Mouse (Mus musculus) thymus, adult 2 months (tissue): ENCODE data around the gene Alpl.

Experiments used
- CTCF ChIP-seq: fragments of 200-500 bp; IDR thresholded peaks from 2 replicates; pipeline ENCODE4 v1.5.1; 2012; ENCODE audit warnings: mild to moderate bottlenecking, control low read depth, low read length, moderate library complexity, borderline replicate concordance; ENCODE audit not compliant: control insufficient read depth, poor library complexity, insufficient read depth; ENCODE audit errors: extremely low read depth
- POLR2A ChIP-seq: fragments of 200-500 bp; IDR thresholded peaks from 2 replicates; pipeline ENCODE4 v1.6.1; 2012; ENCODE audit warnings: mild to moderate bottlenecking, low read length, control low read depth, moderate library complexity; ENCODE audit not compliant: control insufficient read depth, poor library complexity, insufficient read depth; ENCODE audit errors: extremely low read depth

- TF ChIP-seq POLR2A = no peak
- no peak for TF ChIP-seq CTCF
Observed at GRCm38 (mm10) chr4:137814140-137814539, 18.0 kb upstream of the Alpl start.
